Mouse (Mus musculus): ENCODE data around the gene Eif2ak4.

Gene Eif2ak4

GRCm38 (mm10) chr2:118404336-118404735, 15.9 kb downstream of the Eif2ak4 start:
- in situ Hi-C loops (cut with MboI; ENCODE audit: low sequenced_read_pairs): no loop called here

GRCm38 (mm10) chr2:118405568-118405967, 17.1 kb downstream of the Eif2ak4 start:
- in situ Hi-C loops (cut with MboI; ENCODE audit: low sequenced_read_pairs): no loop called here

- in situ Hi-C loops (cut with MboI; ENCODE audit: low sequenced_read_pairs): no loop called here
Observed at GRCm38 (mm10) chr2:118406811-118407210, 18.4 kb downstream of the Eif2ak4 start.

- in situ Hi-C loops (cut with MboI; ENCODE audit: low sequenced_read_pairs): no loop called here
Observed at GRCm38 (mm10) chr2:118408336-118408895, 20.0 kb downstream of the Eif2ak4 start.

GRCm38 (mm10) chr2:118412821-118413220, 24.4 kb downstream of the Eif2ak4 start:
- in situ Hi-C loops (cut with MboI; ENCODE audit: low sequenced_read_pairs): no loop called here

GRCm38 (mm10) chr2:118415601-118416355, 27.4 kb downstream of the Eif2ak4 start:
- in situ Hi-C loops (cut with MboI; ENCODE audit: low sequenced_read_pairs): no loop called here

- in situ Hi-C loops (cut with MboI; ENCODE audit: low sequenced_read_pairs): no loop called here
Observed at GRCm38 (mm10) chr2:118418076-118418475, 29.7 kb downstream of the Eif2ak4 start.

GRCm38 (mm10) chr2:118421951-118422350, 33.5 kb downstream of the Eif2ak4 start:
- in situ Hi-C loops (cut with MboI; ENCODE audit: low sequenced_read_pairs): no loop called here

- in situ Hi-C loops (cut with MboI; ENCODE audit: low sequenced_read_pairs): no loop called here
Observed at GRCm38 (mm10) chr2:118422385-118422784, 34.0 kb downstream of the Eif2ak4 start.

GRCm38 (mm10) chr2:118428296-118428695, 39.9 kb downstream of the Eif2ak4 start:
- in situ Hi-C loops (cut with MboI; ENCODE audit: low sequenced_read_pairs): no loop called here

GRCm38 (mm10) chr2:118429297-118429696, 40.9 kb downstream of the Eif2ak4 start:
- in situ Hi-C loops (cut with MboI; ENCODE audit: low sequenced_read_pairs): no loop called here

GRCm38 (mm10) chr2:118430630-118431029, 42.2 kb downstream of the Eif2ak4 start:
- in situ Hi-C loops (cut with MboI; ENCODE audit: low sequenced_read_pairs): no loop called here

- in situ Hi-C loops (cut with MboI; ENCODE audit: low sequenced_read_pairs): no loop called here
Observed at GRCm38 (mm10) chr2:118431589-118431988, 43.2 kb downstream of the Eif2ak4 start.

- in situ Hi-C loops (cut with MboI; ENCODE audit: low sequenced_read_pairs): no loop called here
Observed at GRCm38 (mm10) chr2:118442172-118442571, 53.8 kb downstream of the Eif2ak4 start.

GRCm38 (mm10) chr2:118442723-118443122, 54.3 kb downstream of the Eif2ak4 start:
- in situ Hi-C loops (cut with MboI; ENCODE audit: low sequenced_read_pairs): no loop called here

- in situ Hi-C loops (cut with MboI; ENCODE audit: low sequenced_read_pairs): no loop called here
Observed at GRCm38 (mm10) chr2:118445696-118446674, 57.6 kb downstream of the Eif2ak4 start.

- in situ Hi-C loops (cut with MboI; ENCODE audit: low sequenced_read_pairs): no loop called here
Observed at GRCm38 (mm10) chr2:118448181-118448580, 59.8 kb downstream of the Eif2ak4 start.

GRCm38 (mm10) chr2:118451056-118451455, 62.6 kb downstream of the Eif2ak4 start:
- in situ Hi-C loops (cut with MboI; ENCODE audit: low sequenced_read_pairs): no loop called here

- in situ Hi-C loops (cut with MboI; ENCODE audit: low sequenced_read_pairs): no loop called here
Observed at GRCm38 (mm10) chr2:118457029-118457428, 68.6 kb downstream of the Eif2ak4 start.

GRCm38 (mm10) chr2:118457463-118458261, 69.2 kb downstream of the Eif2ak4 start:
- in situ Hi-C loops (cut with MboI; ENCODE audit: low sequenced_read_pairs): no loop called here

All from CH12F3 (cell line).